Mouse (Mus musculus) hindbrain, embryonic 12.5 days (tissue): Measurements from ENCODE around the gene Slc35e2. TPM values are rescaled to one million over a fixed set of nuclear protein-coding genes. Genes with fewer than 3 reads are reported as not detected.

Source experiments
- ATAC-seq: fragments of 200-750 bp; cut with Nextera tagmentation; 2 replicates; pipeline ENCODE4 v1.8.0; 2017; ENCODE audit warnings: moderate TSS enrichment; ENCODE audit not compliant: low FRiP score
- H3K27ac ChIP-seq: fragments of 300-500 bp; sonication (generic); 2 replicates; pipeline ENCODE4 v1.5.1; 2016; ENCODE audit warnings: mild to moderate bottlenecking
- H3K27me3 ChIP-seq: fragments of 300-500 bp; sonication (generic); 2 replicates; pipeline ENCODE4 v1.6.1; 2016; ENCODE audit warnings: mild to moderate bottlenecking
- H3K36me3 ChIP-seq: fragments of 300-500 bp; sonication (generic); 2 replicates; pipeline ENCODE4 v1.6.1; 2016; ENCODE audit warnings: mild to moderate bottlenecking
- H3K4me1 ChIP-seq: fragments of 300-500 bp; sonication (generic); 2 replicates; pipeline ENCODE4 v1.6.1; 2016
- H3K4me2 ChIP-seq: fragments of 300-500 bp; sonication (generic); replicated peaks from 2 replicates; pipeline ENCODE4 v1.6.1; 2016; ENCODE audit warnings: mild to moderate bottlenecking
- H3K4me3 ChIP-seq: fragments of 300-500 bp; sonication (generic); 2 replicates; pipeline ENCODE4 v1.5.1; 2016; ENCODE audit warnings: mild to moderate bottlenecking
- H3K9ac ChIP-seq: fragments of 300-500 bp; sonication (generic); 2 replicates; pipeline ENCODE4 v1.6.1; 2016; ENCODE audit warnings: mild to moderate bottlenecking, moderate library complexity
- H3K9me3 ChIP-seq: fragments of 300-500 bp; sonication (generic); replicated peaks from 2 replicates; pipeline ENCODE4 v1.6.1; 2016; ENCODE audit warnings: mild to moderate bottlenecking
- WGBS: fragments of 180-500 bp; shearing (Covaris S2); methylation state at CpG from one replicate; pipeline ENCODE4 v1.1.7; 2016; 5-methylcytosine and 5-hydroxymethylcytosine counted together
- polyA plus RNA-seq: library from polyadenylated mRNA; unstranded; fragments of >200 nt; fragmentation: Nextera tagmentation; extraction: Ambion mirVana; gene quantifications from 2 replicates; pipeline ENCODE4 v1.2.1, GENCODE M21; 2016

Slc35e2 gene
- polyA plus RNA-seq = 16.4 and 16.6 TPM in 2 replicates

GRCm38 (mm10) chr4:155601091-155601996 lies at the start of gene Slc35e2:
TSS of gene Slc35e2 (plus strand) at chr4:155601416.
- H3K9me3 ChIP-seq = no peaks in the 10 kb centered on the region; the same call in 1 of the 2 replicates
- no peaks in the 10 kb centered on the region for H3K27me3 ChIP-seq
- H3K36me3 ChIP-seq = peaks cover 19% of the 10 kb centered on the region; the same call in 1 of the 2 replicates
- under 1% methylated on average over 62 of the region's 65 CpGs for WGBS
- peaks cover 17% of the 10 kb centered on the region for H3K4me1 ChIP-seq
- peak within 1 kb of the TSS; percentile 98 for H3K9ac ChIP-seq
- peak within 1 kb of the TSS; percentile 99 for H3K27ac ChIP-seq
- H3K4me2 ChIP-seq = peak within 1 kb of the TSS; percentile 92
- peak within 1 kb of the TSS; percentile 97 for H3K4me3 ChIP-seq
- ATAC-seq = peak; percentile 96

- H3K4me1 ChIP-seq = no peaks in the 10 kb centered on the region
- WGBS = 92% methylated on average over 6 of the region's 6 CpGs
- no peak overlapping the region for H3K27ac ChIP-seq
- no peaks in the 10 kb centered on the region for H3K27me3 ChIP-seq
- no peak overlapping the region for H3K9ac ChIP-seq
- peaks cover 80% of the 10 kb centered on the region for H3K36me3 ChIP-seq
- no peak overlapping the region for H3K4me2 ChIP-seq
- no peak overlapping the region for H3K4me3 ChIP-seq
- H3K9me3 ChIP-seq = no peaks in the 10 kb centered on the region
- no peak for ATAC-seq
Measured at GRCm38 (mm10) chr4:155552917-155553532, 48.2 kb upstream of the Slc35e2 start.

- peaks cover 89% of the 10 kb centered on the region for H3K36me3 ChIP-seq
Measured at GRCm38 (mm10) chr4:155554880-155555279, 46.3 kb upstream of the Slc35e2 start.

GRCm38 (mm10) chr4:155555464-155555863 lies 45.8 kb upstream of the Slc35e2 start:
- Histone ChIP-seq H3K4me3 (no peak overlapping the region), H3K4me1 (no peaks in the 10 kb centered on the region), H3K36me3 (peaks cover 94% of the 10 kb centered on the region), H3K9ac (no peak overlapping the region), H3K27me3 (no peaks in the 10 kb centered on the region), H3K27ac (no peak overlapping the region), H3K4me2 (no peak overlapping the region), H3K9me3 (no peaks in the 10 kb centered on the region)
- ATAC-seq = no peak
- WGBS = 74% methylated on average over 1 of the region's 1 CpGs

More at GRCm38 (mm10) chr4:155554880-155555279, 46.3 kb upstream of the Slc35e2 start:
- no peak for ATAC-seq
- Histone ChIP-seq H3K4me1 (no peaks in the 10 kb centered on the region), H3K9ac (no peak overlapping the region), H3K27ac (no peak overlapping the region), H3K4me3 (no peak overlapping the region), H3K9me3 (no peaks in the 10 kb centered on the region), H3K27me3 (no peaks in the 10 kb centered on the region), H3K4me2 (no peak overlapping the region)
- 88% methylated on average over 4 of the region's 4 CpGs for WGBS

GRCm38 (mm10) chr4:155559454-155559853 lies 41.8 kb upstream of the Slc35e2 start:
- Histone ChIP-seq H3K4me3 (no peak overlapping the region), H3K27me3 (no peaks in the 10 kb centered on the region), H3K9ac (no peak overlapping the region), H3K9me3 (no peaks in the 10 kb centered on the region), H3K36me3 (peaks cover 65% of the 10 kb centered on the region), H3K4me2 (no peak overlapping the region), H3K27ac (no peak overlapping the region), H3K4me1 (peaks cover 22% of the 10 kb centered on the region)
- no peak for ATAC-seq
- WGBS = 84% methylated on average over 6 of the region's 6 CpGs

- Histone ChIP-seq H3K9ac (no peak overlapping the region), H3K4me2 (no peak overlapping the region), H3K9me3 (no peaks in the 10 kb centered on the region), H3K27ac (no peak overlapping the region; the same call in 1 of the 2 replicates), H3K27me3 (no peaks in the 10 kb centered on the region), H3K4me3 (no peak overlapping the region), H3K36me3 (peaks cover 50% of the 10 kb centered on the region), H3K4me1 (peaks cover 33% of the 10 kb centered on the region)
- no peak for ATAC-seq
- WGBS = 60% methylated on average over 2 of the region's 2 CpGs
Measured at GRCm38 (mm10) chr4:155560932-155561331, 40.3 kb upstream of the Slc35e2 start.

GRCm38 (mm10) chr4:155561661-155562442 lies 39.4 kb upstream of the Slc35e2 start, which contains the start of gene Nadk:
TSS of gene Nadk (plus strand) at chr4:155562378.
- no peaks in the 10 kb centered on the region for H3K27me3 ChIP-seq
- peak within 1 kb of the TSS; percentile 82 for H3K4me2 ChIP-seq
- peak within 1 kb of the TSS; percentile 83; the same call in 1 of the 2 replicates for H3K9ac ChIP-seq
- H3K36me3 ChIP-seq = peaks cover 41% of the 10 kb centered on the region
- H3K4me3 ChIP-seq = peak within 1 kb of the TSS; percentile 80
- peak within 1 kb of the TSS; percentile 92 for H3K27ac ChIP-seq
- ATAC-seq = no peak
- H3K4me1 ChIP-seq = peaks cover 38% of the 10 kb centered on the region
- 71% methylated on average over 7 of the region's 7 CpGs for WGBS
- H3K9me3 ChIP-seq = no peaks in the 10 kb centered on the region

GRCm38 (mm10) chr4:155562725-155563399 lies 38.4 kb upstream of the Slc35e2 start:
- Histone ChIP-seq H3K27me3 (no peaks in the 10 kb centered on the region), H3K27ac (peak overlapping the region; percentile 92), H3K36me3 (peaks cover 35% of the 10 kb centered on the region), H3K4me1 (peaks cover 38% of the 10 kb centered on the region), H3K4me2 (peak overlapping the region; percentile 82), H3K9ac (peak overlapping the region; percentile 83; the same call in 1 of the 2 replicates), H3K4me3 (peak overlapping the region; percentile 80), H3K9me3 (no peaks in the 10 kb centered on the region)
- 5% methylated on average over 19 of the region's 19 CpGs for WGBS
- ATAC-seq = no peak

- Histone ChIP-seq H3K27me3 (no peaks in the 10 kb centered on the region), H3K9ac (peak overlapping the region; percentile 83), H3K4me3 (peak overlapping the region; percentile 80), H3K36me3 (peaks cover 29% of the 10 kb centered on the region), H3K4me1 (peaks cover 38% of the 10 kb centered on the region), H3K4me2 (peak overlapping the region; percentile 82), H3K9me3 (no peaks in the 10 kb centered on the region), H3K27ac (peak overlapping the region; percentile 92)
- ATAC-seq = peak; percentile 97
- under 1% methylated on average over 69 of the region's 69 CpGs for WGBS
Measured at GRCm38 (mm10) chr4:155563400-155564231, 37.6 kb upstream of the Slc35e2 start.

- 19% methylated on average over 20 of the region's 20 CpGs for WGBS
- Histone ChIP-seq H3K4me1 (peaks cover 38% of the 10 kb centered on the region), H3K9ac (peak overlapping the region; percentile 83), H3K9me3 (no peaks in the 10 kb centered on the region), H3K4me2 (peak overlapping the region; percentile 82), H3K36me3 (peaks cover 20% of the 10 kb centered on the region), H3K4me3 (peak overlapping the region; percentile 80), H3K27ac (peak overlapping the region; percentile 92), H3K27me3 (no peaks in the 10 kb centered on the region)
- ATAC-seq = no peak
Measured at GRCm38 (mm10) chr4:155564315-155565069, 36.7 kb upstream of the Slc35e2 start.
